Mouse (Mus musculus): ENCODE results near the gene Mug1.
"Not testable (repeated sequence)": the region's sequence is repeated elsewhere in the genome, so short reads cannot be mapped to it uniquely, and the experiment has no call there.

Mug1 gene

DNA sequence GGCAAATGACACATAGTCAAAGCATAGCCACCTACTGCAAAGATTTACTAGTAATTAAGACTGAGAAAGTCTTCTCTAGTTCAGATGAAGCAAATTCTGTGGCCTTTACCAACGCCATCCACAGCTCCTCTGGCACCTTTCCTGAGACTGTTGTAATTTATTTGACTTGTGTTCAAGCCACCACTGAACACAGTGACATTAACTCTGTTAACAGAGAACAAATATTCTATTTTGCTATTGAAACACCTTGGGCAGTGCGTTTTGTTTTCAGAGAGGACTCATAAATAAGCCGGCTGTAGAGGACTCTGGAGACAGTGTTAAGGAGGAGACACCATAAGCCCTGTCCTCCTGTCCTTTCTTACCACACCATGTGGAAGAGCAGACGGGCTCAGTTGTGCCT lies at the start of gene Mug1:
Gene Mug1 (plus strand): TSS at position 271 of the 400 bp plus-strand sequence.
- ATAC-seq (ENCODE audit: low TSS enrichment): not testable (repeated sequence)

DNA sequence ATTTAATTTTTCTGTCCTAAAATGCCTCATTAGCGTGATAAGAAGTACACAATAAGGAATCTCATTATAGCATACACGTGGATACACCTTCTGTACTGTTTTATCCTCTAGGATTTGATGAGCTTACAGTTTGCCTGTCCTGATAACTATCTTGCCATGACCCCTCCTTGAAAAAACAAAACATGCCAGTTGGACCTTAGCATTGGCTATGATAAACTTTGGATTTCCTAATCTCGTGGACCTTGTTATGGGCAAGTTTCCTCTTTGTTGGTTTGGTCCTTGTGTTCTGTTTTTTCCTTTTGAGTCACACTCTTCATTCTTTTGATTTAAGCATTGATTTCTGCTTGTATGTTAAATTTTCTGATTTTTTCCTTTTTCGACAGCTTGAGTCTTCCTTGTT lies 10.3 kb upstream of the Mug1 start:
- ATAC-seq (ENCODE audit: low TSS enrichment): no peak

DNA sequence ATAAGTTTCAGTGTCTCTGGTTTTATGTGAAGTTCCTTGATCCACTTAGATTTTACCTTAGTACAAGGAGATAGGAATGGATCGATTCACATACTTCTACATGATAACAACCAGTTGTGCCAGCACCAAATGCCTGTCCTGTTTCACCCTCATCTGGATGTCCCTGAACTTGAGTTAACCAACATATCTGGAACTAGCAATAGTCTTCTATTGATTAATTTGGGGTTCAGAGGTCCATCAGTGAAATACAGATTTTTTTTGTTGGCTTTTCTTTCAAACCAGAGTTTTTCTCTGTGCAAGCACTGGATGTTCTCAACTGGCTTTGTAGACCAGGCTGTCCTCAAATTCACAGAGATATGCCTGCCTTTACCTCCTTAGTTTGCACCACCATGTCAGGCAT lies 2.0 kb upstream of the Mug1 start:
- ATAC-seq (ENCODE audit: low TSS enrichment): no peak

DNA sequence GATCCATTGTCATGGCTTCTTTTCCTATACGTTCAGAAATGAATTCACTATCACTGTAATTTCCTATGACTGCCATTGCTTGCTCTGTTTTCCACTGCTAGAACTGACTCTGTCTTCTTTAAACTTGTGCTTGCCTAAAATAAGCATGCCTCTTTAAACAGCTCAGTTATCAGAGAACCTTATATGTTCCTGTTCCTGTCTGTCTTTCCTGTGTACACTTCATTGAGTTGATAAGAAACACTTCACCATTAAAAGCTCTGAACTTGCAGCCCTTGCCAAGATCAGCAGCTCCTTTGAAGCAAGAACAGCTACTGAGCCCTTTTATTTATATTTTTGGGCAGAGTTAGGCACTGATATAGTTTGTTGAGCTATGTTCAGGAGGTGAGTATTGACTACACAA lies 10.0 kb downstream of the Mug1 start:
- ATAC-seq (ENCODE audit: low TSS enrichment): no peak
